Mouse (Mus musculus) liver, embryonic 14.5 days (tissue): ENCODE measurements at regions not wholly inside any gene's neighbourhood (a gene's known extent, or its start where the extent isn't known, plus 50 kb on each side); places are given as distances from the start of the nearest gene placed in this dataset.

ENCODE experiments used
- CTCF ChIP-seq: IDR thresholded peaks from 2 replicates; pipeline ENCODE4 v1.5.1; 2016; ENCODE audit warnings: antibody characterized with exemption, low read depth, control low read depth
- EP300 ChIP-seq: IDR thresholded peaks from 2 replicates; pipeline ENCODE4 v1.6.1; 2016; ENCODE audit warnings: antibody characterized with exemption, low read depth

DNA sequence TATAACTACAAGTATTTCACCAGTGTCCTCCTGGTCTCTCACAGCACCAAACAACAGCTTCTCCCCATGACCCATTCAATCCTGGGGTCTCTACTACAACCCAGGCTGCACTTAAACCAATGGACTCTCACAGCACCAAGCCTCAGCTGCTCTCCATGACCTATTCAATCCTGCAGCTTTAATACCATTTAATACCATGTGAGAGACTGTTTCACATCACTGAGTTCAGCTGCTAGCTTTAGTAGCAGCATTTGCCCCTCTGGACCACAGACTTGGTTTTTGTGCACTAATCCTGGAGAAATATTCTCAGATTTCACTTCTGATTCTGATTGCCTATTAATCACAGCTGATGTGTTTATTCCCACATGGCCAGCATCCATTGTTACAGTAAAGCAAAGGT lies 147.5 kb upstream of the Pabpc6 start:
- no peak for TF ChIP-seq CTCF
- TF ChIP-seq EP300, result no peak
